Mouse (Mus musculus) heart, postnatal 4 days (tissue): Measurements from ENCODE around the gene Lrrc20. TPM values are rescaled to one million over a fixed set of nuclear protein-coding genes. Genes with fewer than 3 reads are reported as not detected.

Source experiments
- DNase-seq: peaks from one replicate; pipeline ENCODE4 v3.0.0; 2021
- total RNA-seq, 2 experiments: library from RNA; stranded (reverse); gene quantifications; 2 replicates each; pipeline ENCODE4 v1.2.3; 2021

Lrrc20 gene
- total RNA-seq, 2 experiments from 2014 or later: 16.4 to 17.1 TPM

DNA sequence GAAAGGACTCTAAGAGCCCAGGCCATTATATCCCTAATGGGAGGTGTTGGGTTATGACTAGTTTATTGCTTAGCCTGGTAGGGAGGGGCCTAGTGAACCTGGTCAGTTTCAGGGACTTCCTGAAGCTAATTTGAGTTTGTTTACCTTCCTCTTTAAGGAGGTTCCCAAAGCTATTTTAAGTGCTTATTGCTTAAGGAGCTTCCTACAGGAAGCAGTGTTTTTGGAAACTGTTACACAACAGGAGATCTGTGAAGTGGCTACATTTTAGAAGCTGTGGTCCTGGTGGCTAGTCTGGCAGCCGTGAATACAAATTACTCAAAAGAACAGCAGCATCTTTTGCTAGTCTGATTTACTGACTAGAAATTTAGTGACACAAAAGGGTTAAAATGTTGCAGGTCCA lies 1.3 kb upstream of the Lrrc20 start:
- no peak for DNase-seq

- DNase-seq: peak; percentile 44
These were observed 1.0 kb downstream of the Lrrc20 start for GRCm38 (mm10) chr10:61476440-61477165.

- no peak for DNase-seq
These were observed 3.9 kb downstream of the Lrrc20 start for GRCm38 (mm10) chr10:61479461-61479860.

DNA sequence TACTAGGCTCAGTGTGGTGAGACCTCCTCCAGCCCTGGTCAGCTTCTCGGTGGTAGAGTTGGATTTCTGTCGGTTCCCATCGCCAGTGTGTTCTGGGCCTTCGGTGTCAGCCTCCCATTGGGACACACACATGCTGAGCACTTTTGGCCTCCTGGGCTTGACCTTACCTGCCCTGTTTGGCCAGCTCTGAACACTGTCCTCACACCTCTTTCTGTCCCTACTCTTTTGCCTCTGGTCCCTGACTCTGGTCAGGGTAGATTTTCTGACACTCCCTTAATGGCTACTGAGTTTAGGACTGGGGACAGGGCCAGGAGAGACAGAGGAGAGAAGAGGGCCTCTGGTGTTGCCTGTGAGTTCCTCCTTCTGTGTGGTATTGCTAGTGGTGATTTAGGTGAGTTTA lies 4.3 kb downstream of the Lrrc20 start:
- no peak for DNase-seq

DNA sequence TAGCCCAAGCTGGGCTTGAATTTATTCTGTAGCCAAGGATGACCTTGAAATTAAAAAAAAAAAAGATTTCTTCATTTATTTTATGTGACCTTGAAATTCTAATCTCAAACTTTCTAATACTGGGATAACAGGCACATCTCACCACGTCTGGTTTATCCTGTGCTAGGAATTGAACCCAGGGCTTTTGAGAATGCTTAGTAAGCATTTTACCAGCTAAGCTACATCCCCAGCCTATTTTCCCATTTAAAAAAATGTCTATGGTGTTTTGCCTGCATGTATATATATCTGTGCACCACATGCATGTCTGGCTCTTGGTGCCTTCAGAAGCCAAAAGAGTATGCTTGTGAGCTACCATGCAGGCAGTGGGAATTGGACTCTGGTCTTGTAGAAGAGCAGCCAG lies 4.9 kb downstream of the Lrrc20 start:
- DNase-seq: no peak

GRCm38 (mm10) chr10:61482771-61483170 lies 7.2 kb downstream of the Lrrc20 start:
- no peak for DNase-seq

DNA sequence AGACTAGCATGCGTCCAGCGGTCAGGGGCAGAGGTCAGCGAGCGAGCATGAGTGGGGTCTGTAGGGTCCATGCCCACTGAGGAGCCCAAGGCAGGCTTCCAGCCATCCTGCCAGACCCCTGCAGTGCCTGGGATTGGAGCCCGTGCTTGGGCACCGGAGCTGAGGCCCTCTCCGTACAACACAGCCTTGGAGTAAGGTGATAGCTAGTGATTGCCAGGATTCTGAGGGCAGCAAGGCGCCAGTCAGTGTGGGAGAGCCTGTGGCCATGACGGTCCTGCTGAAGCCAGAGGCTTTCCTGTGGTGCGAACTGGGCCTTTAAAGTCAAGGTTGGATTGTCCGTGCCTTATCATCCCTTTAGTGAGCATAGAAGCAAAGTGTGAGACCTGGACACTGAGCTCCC lies 9.2 kb downstream of the Lrrc20 start:
- no peak for DNase-seq

DNA sequence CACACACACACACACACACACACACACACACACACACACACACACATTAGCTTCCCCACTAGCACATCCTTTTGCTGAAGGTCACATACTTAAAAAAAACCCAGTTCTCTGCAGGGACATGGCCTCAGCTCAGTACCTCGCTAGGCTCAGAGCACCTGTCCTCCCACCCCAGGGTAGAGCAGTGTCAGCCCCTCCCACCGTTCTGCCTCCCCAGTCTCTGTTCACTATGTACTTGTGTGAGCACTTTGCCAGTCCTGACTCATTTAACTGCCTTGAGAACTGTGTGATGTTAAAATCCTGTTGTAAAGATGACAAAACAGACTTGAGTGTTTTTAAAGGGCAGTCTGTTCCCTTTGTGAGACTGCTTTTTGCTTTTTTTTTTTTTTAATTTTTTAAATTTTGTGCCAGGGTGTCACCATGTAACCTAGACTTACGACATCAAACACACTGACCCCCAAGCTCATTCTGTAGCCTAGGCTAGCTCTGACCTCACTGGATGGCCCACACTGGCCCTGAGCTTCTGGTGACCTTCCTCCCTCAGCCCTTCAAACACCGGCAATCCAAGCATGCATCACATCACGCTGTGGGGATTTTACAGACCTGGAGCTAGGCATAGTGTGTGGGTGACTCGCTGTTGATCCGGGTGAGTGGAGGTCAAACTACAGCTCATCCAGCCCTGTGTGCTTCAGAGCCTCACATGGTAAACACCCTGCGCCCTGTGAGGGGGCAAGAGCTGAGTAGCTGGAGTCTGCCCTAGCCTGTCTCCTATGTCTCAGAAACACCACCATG lies 11.1 kb downstream of the Lrrc20 start:
- no peak for DNase-seq

DNA sequence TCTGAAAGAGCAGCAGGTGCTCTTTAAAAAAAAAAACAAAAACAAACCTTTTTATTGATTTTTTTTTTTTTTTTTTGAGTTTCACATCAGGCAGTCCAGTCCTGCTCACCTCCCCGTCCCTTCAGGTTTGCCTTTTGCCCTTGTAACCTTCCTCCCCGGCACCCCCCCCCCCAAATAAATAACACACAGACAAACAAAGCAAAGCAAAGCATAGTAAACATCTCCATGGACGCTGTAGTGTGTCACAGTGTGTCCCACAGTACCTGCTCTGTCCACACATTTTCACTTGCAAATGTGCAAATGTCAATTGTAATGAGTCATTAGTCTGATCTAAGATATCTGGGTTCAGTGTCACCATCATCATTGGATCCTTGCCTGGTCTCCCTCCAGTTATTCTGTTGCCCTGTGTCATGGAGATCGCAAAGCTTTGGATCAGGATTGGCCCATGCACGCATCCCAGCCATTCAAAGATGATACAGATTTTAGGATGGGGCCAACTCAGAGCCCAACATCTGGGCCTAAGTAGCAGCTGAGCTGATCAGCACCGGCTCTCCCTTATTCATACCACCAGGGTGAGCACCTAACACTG lies 13.0 kb downstream of the Lrrc20 start:
- DNase-seq: no peak

DNA sequence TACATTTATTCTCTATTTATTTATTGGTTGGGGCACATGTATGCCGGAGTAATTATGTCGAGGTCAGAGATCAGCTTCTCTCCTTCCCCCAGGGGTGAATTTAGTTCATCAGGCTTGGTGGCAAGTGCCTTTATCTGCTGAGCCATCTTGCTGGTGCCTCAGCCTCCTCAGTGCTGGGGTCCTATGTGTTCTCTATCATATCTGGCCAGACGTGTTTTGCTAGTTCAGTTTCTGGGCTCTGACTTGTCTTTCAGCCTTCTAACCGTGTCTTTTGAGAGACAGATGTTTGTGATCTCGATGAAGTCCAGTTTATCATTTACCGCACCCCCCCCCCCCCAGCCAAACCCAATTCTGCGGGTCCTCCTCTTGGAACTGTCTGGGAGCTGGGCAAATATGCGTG lies 16.0 kb downstream of the Lrrc20 start:
- no peak for DNase-seq

DNA sequence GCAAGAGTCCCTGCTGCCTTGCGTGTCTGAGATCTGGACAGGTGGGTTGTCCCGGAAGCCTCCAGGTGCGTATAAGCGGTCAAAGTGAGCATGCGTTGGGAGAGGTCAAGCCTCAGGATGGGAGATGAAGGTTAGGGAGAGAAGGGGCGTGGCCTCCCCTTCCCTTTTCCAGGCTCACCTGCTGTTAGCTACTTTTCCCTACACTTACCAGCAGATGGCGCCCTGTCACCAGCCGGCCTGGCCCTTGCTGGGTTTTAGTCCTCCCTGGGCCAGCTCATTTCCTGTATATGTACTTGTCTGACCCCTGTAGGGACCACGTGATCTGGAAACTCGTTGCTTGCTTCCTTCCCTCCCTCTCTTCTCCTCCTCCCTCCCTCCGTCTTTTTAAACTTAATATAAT lies 16.4 kb downstream of the Lrrc20 start:
- peak; percentile 88 for DNase-seq

DNA sequence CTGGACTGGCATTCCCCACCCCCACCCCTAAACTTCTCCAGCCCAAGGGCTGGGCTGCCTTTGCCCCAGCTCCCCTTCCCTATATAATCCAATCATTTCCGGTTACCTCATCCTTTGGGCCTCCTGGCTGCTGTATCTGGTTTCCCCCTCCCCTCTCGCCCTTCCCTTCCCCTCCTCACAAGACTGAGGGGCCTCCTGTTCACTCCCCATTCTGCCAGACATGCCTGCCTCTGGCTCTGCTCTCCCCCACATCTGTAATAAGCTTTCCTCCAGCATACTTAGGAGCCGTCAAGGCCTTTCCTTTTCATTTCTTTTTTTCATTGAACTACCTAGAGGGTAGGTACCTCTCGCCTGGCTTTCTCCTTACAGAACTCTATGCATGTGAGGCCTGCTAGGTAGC lies 19.9 kb downstream of the Lrrc20 start:
- no peak for DNase-seq

DNA sequence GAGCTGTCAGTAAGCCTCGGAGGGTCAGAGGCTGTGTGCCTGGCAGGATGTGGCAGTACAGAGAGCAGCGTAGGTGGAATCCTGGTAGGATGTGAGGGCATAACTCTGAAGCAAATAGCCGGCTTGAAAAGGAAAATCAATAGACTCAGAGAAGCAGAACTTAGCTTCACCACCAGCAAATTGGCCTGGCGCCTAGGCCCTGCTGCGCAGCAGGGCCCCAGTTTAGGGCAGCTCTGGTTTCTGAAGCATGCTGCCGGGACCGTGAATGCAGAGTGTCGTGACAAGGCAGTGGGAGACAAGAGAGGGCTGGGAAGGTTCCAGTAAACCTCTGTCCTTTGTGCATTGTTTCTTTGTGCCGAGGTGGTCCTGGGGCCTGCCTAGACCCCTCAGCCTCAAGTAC lies 20.6 kb downstream of the Lrrc20 start:
- no peak for DNase-seq

- DNase-seq: no peak
These were observed 24.2 kb downstream of the Lrrc20 start for GRCm38 (mm10) chr10:61499505-61500466.

GRCm38 (mm10) chr10:61500756-61501155 lies 25.2 kb downstream of the Lrrc20 start:
- DNase-seq: no peak

DNA sequence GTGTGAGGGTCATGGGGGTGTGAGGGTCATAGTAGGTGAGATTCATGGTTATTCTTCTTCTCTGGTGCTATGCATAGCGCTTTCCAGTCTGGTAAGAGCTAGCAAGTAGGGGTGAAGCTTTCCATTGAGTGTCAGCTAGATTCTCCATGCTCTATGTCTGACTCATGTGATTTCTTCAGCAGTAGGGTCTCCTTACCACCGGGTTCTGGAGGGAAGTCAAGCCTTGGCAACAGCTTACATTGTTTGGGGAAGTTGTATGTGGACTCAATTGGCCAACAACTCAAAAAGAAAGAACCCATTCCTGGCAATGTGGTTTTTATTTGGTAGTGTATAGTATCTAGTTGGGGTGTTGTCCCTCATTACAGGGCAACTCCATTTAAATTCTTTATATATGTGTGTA lies 28.5 kb downstream of the Lrrc20 start:
- DNase-seq: no peak

- DNase-seq: no peak
These were observed 31.0 kb downstream of the Lrrc20 start for GRCm38 (mm10) chr10:61506381-61507200.

GRCm38 (mm10) chr10:61509873-61510272 lies 34.3 kb downstream of the Lrrc20 start:
- no peak for DNase-seq

DNA sequence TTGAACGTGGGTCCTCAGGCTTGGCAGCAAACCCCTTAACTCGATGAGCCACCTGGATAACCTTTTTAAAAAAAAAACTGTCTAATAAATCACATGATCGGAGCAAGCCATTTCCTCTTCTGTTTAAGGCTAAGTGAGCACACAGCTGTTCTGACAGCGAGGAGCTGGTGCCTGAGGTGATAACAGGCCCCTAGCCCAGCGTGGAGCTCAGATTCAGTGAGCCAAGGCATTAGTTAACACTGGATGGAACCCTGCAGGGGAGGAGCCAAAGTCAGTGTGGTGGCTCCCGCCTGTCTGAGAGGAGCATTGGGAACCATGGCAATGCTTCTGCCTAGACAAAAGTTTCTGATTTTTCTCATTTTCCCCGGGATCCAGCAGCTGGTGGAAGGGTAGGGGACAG lies 35.2 kb downstream of the Lrrc20 start:
- peak; percentile 20 for DNase-seq

DNA sequence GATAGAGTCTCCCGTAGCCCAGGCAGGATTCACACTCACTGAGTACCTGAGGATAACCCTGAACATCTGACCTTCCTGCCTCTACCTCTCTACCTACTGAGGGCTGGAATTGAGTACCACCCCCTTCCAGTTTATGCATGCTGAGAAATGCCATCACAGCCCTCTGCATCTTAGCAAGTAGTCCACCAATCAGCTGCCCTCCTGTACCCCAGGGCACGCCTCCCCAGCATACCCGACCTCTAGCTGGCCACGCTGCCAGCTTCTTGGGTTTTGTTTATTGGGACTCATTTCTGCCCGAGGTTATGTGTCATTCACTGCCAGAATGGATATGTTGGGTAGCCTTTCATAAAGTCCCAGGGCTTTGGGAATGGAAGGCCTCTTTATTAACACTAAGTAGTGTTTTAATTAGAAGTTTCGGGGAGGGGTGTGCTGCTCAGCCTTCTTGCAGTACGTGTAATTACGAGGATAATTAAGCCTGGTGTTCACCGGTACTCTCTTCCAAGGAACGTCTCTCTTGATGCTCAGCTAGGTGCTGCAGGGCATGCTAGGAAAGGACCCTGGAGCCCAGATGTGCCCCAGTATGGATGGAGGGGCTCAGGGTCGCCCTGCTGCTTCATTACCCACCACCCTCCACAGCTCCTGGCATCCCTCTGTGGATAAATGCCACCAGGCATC lies 36.8 kb downstream of the Lrrc20 start:
- DNase-seq: no peak

DNA sequence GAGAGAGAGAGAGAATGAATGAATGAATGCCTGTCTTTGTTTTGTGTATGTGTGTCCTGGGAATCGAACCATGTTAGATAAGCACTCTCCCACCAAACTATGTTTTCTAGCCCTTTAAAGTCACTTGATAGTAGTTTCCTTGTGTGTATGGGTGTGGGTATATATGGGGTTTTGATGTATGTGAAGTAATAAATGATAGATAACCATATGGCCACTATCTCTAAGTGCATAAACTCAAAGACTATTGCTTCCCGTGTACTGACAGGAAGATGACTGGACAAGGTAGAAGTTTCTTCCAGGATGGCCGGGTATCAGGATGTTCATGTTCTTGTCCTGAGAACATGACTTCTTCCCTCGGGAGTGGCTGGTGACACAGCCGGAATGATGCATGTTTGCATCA lies 41.3 kb downstream of the Lrrc20 start:
- no peak for DNase-seq
